Mouse (Mus musculus) embryo, embryonic 9.5 days (tissue): ENCODE measurements around the gene Cars2.
"Not testable (repeated sequence)": the region's sequence is repeated elsewhere in the genome, so short reads cannot be mapped to it uniquely, and the experiment has no call there.

Experiments
- DNase-seq: peaks from one replicate; pipeline ENCODE4 v3.0.0-alpha.2; 2017; ENCODE audit errors: extremely low spot score

The Cars2 gene

GRCm38 (mm10) chr8:11556691-11557423, 6.3 kb upstream of the Cars2 start:
- peak; percentile 57 for DNase-seq

- peak; percentile 97 for DNase-seq
Measured at GRCm38 (mm10) chr8:11555720-11556591, 5.4 kb upstream of the Cars2 start.

- DNase-seq: peak; percentile 98
Measured at GRCm38 (mm10) chr8:11554799-11555719, 4.5 kb upstream of the Cars2 start, which contains the start of gene Ing1. Gene Ing1 (plus strand): TSS chr8:11555571.

- no peak for DNase-seq
Measured at GRCm38 (mm10) chr8:11552390-11552789, 1.8 kb upstream of the Cars2 start.

- DNase-seq: not testable (repeated sequence)
Measured at GRCm38 (mm10) chr8:11551497-11551896, 914 bp upstream of the Cars2 start.

GRCm38 (mm10) chr8:11549706-11550105, 877 bp downstream of the Cars2 start:
- peak; percentile 66 for DNase-seq

GRCm38 (mm10) chr8:11547063-11547462, 3.5 kb downstream of the Cars2 start:
- no peak for DNase-seq

- peak; percentile 22 for DNase-seq
Measured at GRCm38 (mm10) chr8:11544386-11544785, 6.2 kb downstream of the Cars2 start.

GRCm38 (mm10) chr8:11542866-11543265, 7.7 kb downstream of the Cars2 start:
- no peak for DNase-seq

- DNase-seq: no peak
Measured at GRCm38 (mm10) chr8:11542031-11542430, 8.6 kb downstream of the Cars2 start.

- no peak for DNase-seq
Measured at GRCm38 (mm10) chr8:11540182-11540581, 10.4 kb downstream of the Cars2 start.

GRCm38 (mm10) chr8:11539049-11539448, 11.5 kb downstream of the Cars2 start:
- DNase-seq: no peak

- no peak for DNase-seq
Measured at GRCm38 (mm10) chr8:11534494-11534893, 16.1 kb downstream of the Cars2 start.

- no peak for DNase-seq
Measured at GRCm38 (mm10) chr8:11530849-11531248, 19.7 kb downstream of the Cars2 start.

- DNase-seq: no peak
Measured at GRCm38 (mm10) chr8:11530155-11530770, 20.3 kb downstream of the Cars2 start.

- DNase-seq: no peak
Measured at GRCm38 (mm10) chr8:11523331-11523730, 27.3 kb downstream of the Cars2 start.

GRCm38 (mm10) chr8:11518676-11519075, 31.9 kb downstream of the Cars2 start:
- DNase-seq: no peak

GRCm38 (mm10) chr8:11518056-11518396, 32.6 kb downstream of the Cars2 start:
- DNase-seq: no peak

GRCm38 (mm10) chr8:11517366-11518055, 33.1 kb downstream of the Cars2 start:
- DNase-seq: no peak

GRCm38 (mm10) chr8:11516292-11516691, 34.3 kb downstream of the Cars2 start:
- no peak for DNase-seq

GRCm38 (mm10) chr8:11513247-11513646, 37.3 kb downstream of the Cars2 start:
- no peak for DNase-seq
